Mouse (Mus musculus) spleen, postnatal 36 days (tissue): ENCODE data around the gene Ubxn10.

Experiments used
- DNase-seq, 2 experiments: peaks; one replicate each; pipeline ENCODE4 v3.0.0; 2022; ENCODE audit warnings: low spot score in 2 of 2, mixed read lengths in 1 of 2

The Ubxn10 gene

DNA sequence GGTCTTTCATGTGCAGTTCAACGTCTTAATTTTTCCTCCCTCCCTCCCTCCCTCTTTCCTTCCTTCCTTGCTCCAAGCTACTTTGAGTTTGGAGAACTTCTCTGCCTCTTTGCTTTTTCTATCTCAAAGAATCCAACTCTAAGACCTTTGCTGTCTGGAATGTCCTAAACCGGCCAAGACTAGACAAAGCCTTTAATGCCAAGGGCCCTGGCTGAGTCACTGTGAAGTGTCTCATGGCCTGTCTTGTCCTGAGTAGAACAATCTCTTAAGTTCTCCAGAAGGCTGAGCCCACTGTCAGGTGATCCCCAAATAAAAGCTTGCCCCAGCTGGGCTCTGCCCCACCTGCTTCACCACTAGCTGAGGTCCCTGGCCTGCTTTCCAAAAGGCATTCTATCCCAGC, 34.9 kb downstream of the Ubxn10 start:
- no peak for DNase-seq

DNA sequence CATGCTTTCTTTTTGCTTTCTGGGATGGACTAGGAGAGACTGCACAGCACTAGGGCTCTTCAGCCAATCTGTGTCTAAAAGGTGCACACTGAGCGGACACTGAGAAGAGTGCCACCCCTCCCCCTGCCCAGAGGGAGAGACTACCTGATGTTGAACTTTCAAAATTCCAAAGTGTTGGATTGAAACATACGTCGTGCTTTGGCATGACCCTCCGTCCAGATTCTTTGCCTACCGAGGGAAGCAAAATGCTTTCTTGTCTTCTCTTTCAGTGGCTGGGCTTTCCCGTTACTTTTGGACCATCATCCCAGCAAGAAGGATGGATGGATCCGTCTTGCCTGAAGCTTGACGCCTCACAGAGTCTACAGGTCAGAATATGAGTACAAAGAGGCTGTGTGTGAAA, 35.9 kb downstream of the Ubxn10 start:
- no peak for DNase-seq

- DNase-seq: no peak
These were observed 36.6 kb downstream of the Ubxn10 start for GRCm38 (mm10) chr4:138700184-138700982.

DNA sequence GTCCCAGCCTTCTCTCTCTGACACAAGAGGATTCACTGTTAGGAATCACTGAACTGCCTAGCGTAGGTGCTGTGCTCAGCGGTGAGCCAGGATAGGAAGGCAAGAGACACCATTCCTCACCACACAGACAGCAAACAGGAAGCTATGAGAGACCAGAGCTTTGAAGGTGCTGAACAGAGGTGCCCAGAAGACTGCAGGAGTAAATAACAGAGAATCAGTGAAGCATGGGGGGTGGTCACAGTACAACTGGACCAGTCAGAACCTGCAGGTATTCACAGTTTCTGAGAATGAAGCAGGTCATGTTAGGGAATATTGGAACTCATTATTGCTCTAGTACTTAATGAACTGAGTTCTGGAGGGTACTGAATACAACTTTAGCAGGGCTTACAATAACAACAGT, 38.7 kb downstream of the Ubxn10 start:
- no peak for DNase-seq

DNA sequence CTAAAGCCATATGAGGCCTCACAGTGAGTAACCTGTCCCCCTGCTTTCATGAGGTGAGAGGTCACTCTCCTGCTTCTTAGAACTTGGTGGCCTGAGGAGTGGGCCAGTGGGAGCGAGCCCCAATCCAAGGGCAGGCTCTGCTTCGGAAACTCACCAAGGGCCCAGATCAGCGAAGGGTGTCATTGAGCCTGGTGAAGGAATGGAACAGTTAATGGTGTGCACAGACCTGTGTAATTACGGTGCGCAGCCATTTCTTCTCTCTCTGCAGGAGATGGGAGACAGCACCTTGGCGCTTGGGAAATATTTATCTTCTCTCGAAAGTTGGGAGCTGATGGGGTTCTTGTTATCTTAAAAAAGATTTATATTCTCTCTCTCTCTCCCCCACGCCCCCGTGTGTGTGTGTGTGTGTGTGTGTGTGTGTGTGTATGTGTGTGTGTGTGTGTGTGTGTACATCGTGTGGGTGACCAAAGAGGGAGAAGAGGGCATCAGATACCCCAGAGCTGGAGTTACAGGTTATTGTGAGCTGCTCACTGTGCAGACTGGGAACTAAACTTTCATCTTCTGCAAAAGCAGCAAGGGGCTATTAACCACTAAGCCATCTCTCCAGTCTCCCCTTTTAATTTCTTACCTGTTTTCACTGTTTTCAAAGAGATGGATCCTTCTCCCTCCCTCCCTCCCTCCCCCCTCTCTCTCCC, 39.7 kb downstream of the Ubxn10 start:
- DNase-seq: no peak

- no peak for DNase-seq
These were observed 40.2 kb downstream of the Ubxn10 start for GRCm38 (mm10) chr4:138696720-138697119.

- DNase-seq: no peak
These were observed 43.8 kb downstream of the Ubxn10 start for GRCm38 (mm10) chr4:138693043-138693692.

DNA sequence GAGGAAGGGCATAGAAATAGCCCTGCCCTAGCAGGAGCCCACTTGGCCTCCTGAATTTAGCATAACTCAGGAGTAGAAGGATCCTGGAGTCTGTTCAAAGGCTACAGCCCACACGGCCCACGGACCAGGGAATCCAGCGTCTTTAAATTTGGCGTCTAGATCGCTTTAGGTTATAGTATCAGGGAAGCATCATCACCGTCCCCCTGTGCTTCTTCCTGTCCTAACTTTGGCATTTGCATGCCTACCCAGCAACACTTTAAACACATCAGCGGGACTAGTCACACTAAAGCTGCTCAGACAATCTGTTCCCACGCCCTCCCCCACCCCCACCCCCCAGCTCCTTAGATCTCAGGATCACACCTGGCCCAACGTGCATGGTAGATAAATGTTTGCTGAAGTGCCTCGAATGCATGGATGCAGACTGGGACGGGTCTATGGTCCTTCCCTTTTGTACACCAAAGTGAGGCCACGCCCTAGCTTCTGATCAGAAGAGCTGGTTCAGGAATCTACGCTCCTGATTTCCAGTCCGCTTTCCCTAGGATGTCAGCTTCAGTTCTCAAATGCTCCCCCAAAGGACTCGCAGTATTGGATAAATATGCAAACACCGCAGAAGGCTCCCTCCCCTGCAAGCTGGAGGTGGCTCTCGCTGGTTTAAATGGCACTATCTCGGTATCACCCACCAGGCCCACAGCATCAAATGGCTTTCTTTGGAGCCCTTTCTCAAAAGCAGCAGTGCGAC, 45.4 kb downstream of the Ubxn10 start:
- DNase-seq: no peak

- DNase-seq: no peak
These were observed 46.4 kb downstream of the Ubxn10 start for GRCm38 (mm10) chr4:138690561-138690960.

- DNase-seq: no peak
These were observed 47.9 kb downstream of the Ubxn10 start for GRCm38 (mm10) chr4:138689094-138689512.

DNA sequence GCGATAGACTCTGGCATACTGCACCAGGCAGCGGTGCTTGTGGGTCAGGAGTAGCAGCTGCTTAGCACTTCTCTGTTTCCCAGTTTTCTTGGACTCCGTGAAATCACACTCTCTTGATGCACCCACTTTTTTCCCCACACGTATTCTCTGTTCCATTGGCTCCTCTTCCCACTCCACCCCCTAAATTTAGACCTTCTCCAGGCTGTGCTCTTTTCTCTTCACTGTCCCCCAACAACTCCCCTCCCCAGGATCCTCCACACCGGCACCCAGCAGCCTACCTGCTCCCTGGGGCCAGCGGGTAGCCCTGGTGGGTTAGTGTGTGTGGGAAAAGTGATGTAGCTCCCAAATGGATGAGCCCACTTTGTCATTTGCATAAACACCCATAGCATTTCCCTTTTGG, 51.2 kb downstream of the Ubxn10 start:
- DNase-seq: no peak

GRCm38 (mm10) chr4:138682760-138683159, 54.2 kb downstream of the Ubxn10 start:
- DNase-seq: no peak

GRCm38 (mm10) chr4:138680124-138680523, 56.8 kb downstream of the Ubxn10 start:
- no peak for DNase-seq

DNA sequence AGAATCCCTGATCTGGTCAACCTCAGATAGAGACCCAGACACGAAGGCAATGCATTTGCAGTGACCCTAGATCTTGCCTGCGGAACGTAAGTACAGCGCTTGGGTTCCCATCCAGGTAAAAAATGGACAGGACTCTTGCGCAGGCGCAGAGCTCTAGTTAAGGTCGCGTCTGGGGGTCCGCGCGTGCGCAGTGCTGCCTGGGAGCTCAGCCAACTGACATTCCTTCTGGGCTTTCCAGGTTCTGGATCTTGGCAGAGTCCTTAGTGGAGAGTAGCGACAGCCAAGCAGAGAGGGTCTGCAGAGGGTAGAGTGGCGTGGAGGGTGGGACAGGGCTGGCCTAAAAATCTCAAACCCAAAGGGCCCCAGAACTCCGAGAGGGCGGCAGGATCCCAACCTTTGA, 59.4 kb downstream of the Ubxn10 start:
- no peak for DNase-seq

- no peak for DNase-seq
These were observed 60.5 kb downstream of the Ubxn10 start for GRCm38 (mm10) chr4:138676480-138676879.

GRCm38 (mm10) chr4:138672160-138672559, 64.8 kb downstream of the Ubxn10 start:
- no peak for DNase-seq

- DNase-seq: no peak
These were observed 66.7 kb downstream of the Ubxn10 start for GRCm38 (mm10) chr4:138670093-138670889.

- DNase-seq: no peak
These were observed 70.4 kb downstream of the Ubxn10 start for GRCm38 (mm10) chr4:138666521-138666920.

- no peak for DNase-seq
These were observed 76.9 kb downstream of the Ubxn10 start for GRCm38 (mm10) chr4:138659936-138660602.
